Mouse (Mus musculus) ovary, postnatal 14 days (tissue): ENCODE results near the gene Vgll4.

ENCODE experiments used
- DNase-seq: peaks from one replicate; pipeline ENCODE4 v3.0.0; 2022; ENCODE audit warnings: low spot score

Gene Vgll4

GRCm38 (mm10) chr6:114842131-114842530 lies 127.7 kb downstream of the Vgll4 start:
- no peak for DNase-seq

GRCm38 (mm10) chr6:114840012-114840411 lies 129.8 kb downstream of the Vgll4 start:
- no peak for DNase-seq

- no peak for DNase-seq
These were observed 130.9 kb downstream of the Vgll4 start for GRCm38 (mm10) chr6:114838872-114839271.

- DNase-seq = no peak
These were observed 133.4 kb downstream of the Vgll4 start for GRCm38 (mm10) chr6:114836433-114836832.

- DNase-seq = no peak
These were observed 134.0 kb downstream of the Vgll4 start for GRCm38 (mm10) chr6:114835752-114836151.

- DNase-seq = no peak
These were observed 134.4 kb downstream of the Vgll4 start for GRCm38 (mm10) chr6:114835344-114835743.

GRCm38 (mm10) chr6:114833791-114834346 lies 135.9 kb downstream of the Vgll4 start:
- DNase-seq = no peak

- DNase-seq = no peak
These were observed 136.6 kb downstream of the Vgll4 start for GRCm38 (mm10) chr6:114833058-114833685.

- no peak for DNase-seq
These were observed 138.0 kb downstream of the Vgll4 start for GRCm38 (mm10) chr6:114831807-114832206.

GRCm38 (mm10) chr6:114829660-114830438 lies 139.9 kb downstream of the Vgll4 start:
- DNase-seq = no peak

- DNase-seq = no peak
These were observed 142.9 kb downstream of the Vgll4 start for GRCm38 (mm10) chr6:114826889-114827288.

GRCm38 (mm10) chr6:114821646-114822045 lies 148.1 kb downstream of the Vgll4 start:
- no peak for DNase-seq

- DNase-seq = peak; percentile 29
These were observed 149.8 kb downstream of the Vgll4 start for GRCm38 (mm10) chr6:114819971-114820481.

GRCm38 (mm10) chr6:114818471-114818870 lies 151.3 kb downstream of the Vgll4 start:
- DNase-seq = no peak

- no peak for DNase-seq
These were observed 151.8 kb downstream of the Vgll4 start for GRCm38 (mm10) chr6:114817948-114818347.

- no peak for DNase-seq
These were observed 154.7 kb downstream of the Vgll4 start for GRCm38 (mm10) chr6:114814882-114815650.

GRCm38 (mm10) chr6:114814199-114814881 lies 155.5 kb downstream of the Vgll4 start:
- DNase-seq = no peak

- DNase-seq = no peak
These were observed 157.0 kb downstream of the Vgll4 start for GRCm38 (mm10) chr6:114812779-114813178.

GRCm38 (mm10) chr6:114812322-114812721 lies 157.5 kb downstream of the Vgll4 start:
- no peak for DNase-seq
